Mouse (Mus musculus) heart, adult 2 months (tissue): ENCODE measurements around the gene Gm20671.

Source experiments
- EP300 ChIP-seq: fragments of 200-500 bp; IDR thresholded peaks from 2 replicates; pipeline ENCODE4 v1.6.1; 2011; ENCODE audit warnings: low read depth, low read length, control low read depth; ENCODE audit not compliant: insufficient read depth
- POLR2A ChIP-seq: fragments of 200-500 bp; IDR thresholded peaks from 2 replicates; pipeline ENCODE4 v1.6.1; 2011; ENCODE audit warnings: mild to moderate bottlenecking, low read depth, low read length, control low read depth; ENCODE audit not compliant: insufficient read depth

DNA sequence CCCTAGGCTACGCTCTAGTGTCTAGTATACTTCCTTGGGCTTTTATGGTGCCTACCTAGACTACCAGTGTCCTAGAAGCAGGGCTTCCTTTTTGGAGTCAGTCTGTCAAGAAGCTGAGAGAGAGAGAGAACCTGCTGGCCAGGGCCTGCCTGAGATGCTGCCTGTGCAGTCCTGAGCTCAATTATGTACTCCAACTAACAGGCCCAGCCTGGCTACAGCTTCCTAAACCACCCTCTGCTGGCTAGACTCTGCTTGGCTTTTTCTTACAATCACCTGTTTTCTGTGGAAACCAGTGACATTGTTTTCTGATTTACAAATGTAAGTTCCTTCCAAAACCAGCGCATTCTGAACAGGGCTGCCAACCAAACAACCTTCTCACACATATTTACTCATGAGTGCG is 86.8 kb downstream of the Gm20671 start:
- no peak for TF ChIP-seq POLR2A
- no peak for TF ChIP-seq EP300
